Mouse (Mus musculus): ENCODE measurements at regions not wholly inside any gene's neighbourhood (a gene's known extent, or its start where the extent isn't known, plus 50 kb on each side); places are given as distances from the start of the nearest gene placed in this dataset.

GRCm38 (mm10) chr19:44686061-44686460 lies 69.8 kb upstream of the Pax2 start:
- DNase-seq (ENCODE audit: low spot score in 2 of 2), result no peak

- DNase-seq (ENCODE audit: low spot score in 2 of 2), result peak in 1 of 2 experiments; percentile 40
These were observed 63.4 kb upstream of the Pax2 start for GRCm38 (mm10) chr19:44692396-44692795.

GRCm38 (mm10) chr19:44692816-44693215 lies 63.0 kb upstream of the Pax2 start:
- no peak for DNase-seq (ENCODE audit: low spot score in 2 of 2)

GRCm38 (mm10) chr19:44695331-44695730 lies 60.5 kb upstream of the Pax2 start:
- DNase-seq (ENCODE audit: low spot score in 2 of 2), result no peak

GRCm38 (mm10) chr19:44696059-44696712 lies 59.7 kb upstream of the Pax2 start:
- DNase-seq (ENCODE audit: low spot score in 2 of 2), result no peak

GRCm38 (mm10) chr19:44696773-44697172 lies 59.1 kb upstream of the Pax2 start:
- no peak for DNase-seq (ENCODE audit: low spot score in 2 of 2)

- no peak for DNase-seq (ENCODE audit: low spot score in 2 of 2)
These were observed 57.2 kb upstream of the Pax2 start for GRCm38 (mm10) chr19:44698382-44699256.

Data from right cerebral cortex, postnatal 10 days (tissue).